Mouse (Mus musculus): ENCODE measurements around the gene Hist2h2aa2. TPM values are rescaled to one million over a fixed set of nuclear protein-coding genes. Genes with fewer than 3 reads are reported as not detected.
"Not testable (repeated sequence)": the region's sequence is repeated elsewhere in the genome, so short reads cannot be mapped to it uniquely, and the experiment has no call there.

Hist2h2aa2 gene
- 53.6 and 86.4 TPM in 2 replicates for polyA plus RNA-seq (2015; fragmentation: Nextera tagmentation; extraction: Ambion mirVana)

- H3K9me3 ChIP-seq (replicated peaks); H3K36me3 ChIP-seq; H3K27me3 ChIP-seq: not testable (repeated sequence)
- Histone ChIP-seq H3K4me2 (peak within 1 kb of the TSS; percentile 49), H3K27ac (peak within 1 kb of the TSS; percentile 98), H3K4me3 (replicated peaks) (peak within 1 kb of the TSS; percentile 44), H3K9ac (peak within 1 kb of the TSS; percentile 69), H3K4me1 (replicated peaks) (peaks cover 68% of the 10 kb centered on the region)
- WGBS (ENCODE audit: insufficient replicate concordance), result 3% methylated on average over 37 of the region's 85 CpGs
- DNase-seq (peak; percentile 98), ATAC-seq (ENCODE audit: low read depth) (peak; percentile 65)
Observed at GRCm38 (mm10) chr3:96239949-96240798, at the start of gene Hist2h2aa2. Gene Hist2h2aa2, minus strand, starts transcription at chr3:96240276.

GRCm38 (mm10) chr3:96289201-96289600 is 49.1 kb upstream of the Hist2h2aa2 start:
- Histone ChIP-seq H3K27ac (no peak overlapping the region), H3K9ac (no peak overlapping the region), H3K4me1 (replicated peaks) (0 out of 2 replicates have a peak, but pooled peaks cover under 1% of the 10 kb centered on the region), H3K4me2 (no peak overlapping the region), H3K9me3 (replicated peaks) (no peaks in the 10 kb centered on the region), H3K4me3 (replicated peaks) (no peak overlapping the region), H3K36me3 (no peaks in the 10 kb centered on the region), H3K27me3 (peaks cover 13% of the 10 kb centered on the region)
- ATAC-seq (ENCODE audit: low read depth) (no peak), DNase-seq (no peak)
- 58% methylated on average over 3 of the region's 3 CpGs for WGBS (ENCODE audit: insufficient replicate concordance)

- not testable (repeated sequence) for H3K4me1 ChIP-seq (replicated peaks); H3K9me3 ChIP-seq (replicated peaks); ATAC-seq (ENCODE audit: low read depth); H3K9ac ChIP-seq; H3K27ac ChIP-seq; H3K4me2 ChIP-seq; H3K4me3 ChIP-seq (replicated peaks); DNase-seq; H3K36me3 ChIP-seq
- 80% methylated on average over 11 of the region's 11 CpGs for WGBS (ENCODE audit: insufficient replicate concordance)
- H3K27me3 ChIP-seq, result peaks cover 27% of the 10 kb centered on the region
Observed at GRCm38 (mm10) chr3:96287334-96287733, 47.3 kb upstream of the Hist2h2aa2 start.

- peak overlapping the region; percentile 28 for H3K4me2 ChIP-seq
- no peak for ATAC-seq (ENCODE audit: low read depth)
- DNase-seq, result no peak
Observed at GRCm38 (mm10) chr3:96284457-96284856, 44.4 kb upstream of the Hist2h2aa2 start.

GRCm38 (mm10) chr3:96280660-96281059 is 40.6 kb upstream of the Hist2h2aa2 start:
- Histone ChIP-seq H3K4me1 (replicated peaks) (peaks cover 26% of the 10 kb centered on the region), H3K27ac (no peak overlapping the region), H3K9ac (no peak overlapping the region), H3K4me2 (no peak overlapping the region), H3K27me3 (peaks cover 37% of the 10 kb centered on the region), H3K36me3 (no peaks in the 10 kb centered on the region), H3K4me3 (replicated peaks) (no peak overlapping the region), H3K9me3 (replicated peaks) (no peaks in the 10 kb centered on the region)
- WGBS (ENCODE audit: insufficient replicate concordance), result 46% methylated on average over 6 of the region's 6 CpGs
- ATAC-seq (ENCODE audit: low read depth) (no peak), DNase-seq (no peak)

More at GRCm38 (mm10) chr3:96284457-96284856, 44.4 kb upstream of the Hist2h2aa2 start:
- Histone ChIP-seq H3K27me3 (peaks cover 39% of the 10 kb centered on the region), H3K4me1 (replicated peaks) (0 out of 2 replicates have a peak, but pooled peaks cover 6% of the 10 kb centered on the region), H3K9me3 (replicated peaks) (no peaks in the 10 kb centered on the region), H3K9ac (no peak overlapping the region), H3K27ac (no peak overlapping the region), H3K4me3 (replicated peaks) (no peak overlapping the region), H3K36me3 (no peaks in the 10 kb centered on the region)
- 19% methylated on average over 4 of the region's 4 CpGs for WGBS (ENCODE audit: insufficient replicate concordance)

GRCm38 (mm10) chr3:96277800-96278624 is 37.9 kb upstream of the Hist2h2aa2 start:
- Histone ChIP-seq H3K4me2 (peak overlapping the region; percentile 97), H3K36me3 (no peaks in the 10 kb centered on the region), H3K9ac (peak overlapping the region; percentile 84), H3K27ac (peak overlapping the region; percentile 86), H3K27me3 (peaks cover 21% of the 10 kb centered on the region), H3K9me3 (replicated peaks) (no peaks in the 10 kb centered on the region), H3K4me3 (replicated peaks) (peak overlapping the region; percentile 70), H3K4me1 (replicated peaks) (peaks cover 28% of the 10 kb centered on the region)
- under 1% methylated on average over 49 of the region's 49 CpGs for WGBS (ENCODE audit: insufficient replicate concordance)
- DNase-seq, result peak; percentile 87
- peak; percentile 90 for ATAC-seq (ENCODE audit: low read depth)

GRCm38 (mm10) chr3:96277428-96277799 is 37.3 kb upstream of the Hist2h2aa2 start:
- H3K4me3 ChIP-seq (replicated peaks), result peak overlapping the region; percentile 70
- WGBS (ENCODE audit: insufficient replicate concordance), result 11% methylated on average over 8 of the region's 8 CpGs
- H3K27me3 ChIP-seq, result peaks cover 18% of the 10 kb centered on the region
- no peaks in the 10 kb centered on the region for H3K9me3 ChIP-seq (replicated peaks)
- peak overlapping the region; percentile 84 for H3K9ac ChIP-seq
- ATAC-seq (ENCODE audit: low read depth), result peak; percentile 69
- peak overlapping the region; percentile 86 for H3K27ac ChIP-seq
- H3K36me3 ChIP-seq, result no peaks in the 10 kb centered on the region
- H3K4me1 ChIP-seq (replicated peaks), result peaks cover 28% of the 10 kb centered on the region
- H3K4me2 ChIP-seq, result peak overlapping the region; percentile 97
- DNase-seq, result peak; percentile 66

- no peak for ATAC-seq (ENCODE audit: low read depth)
- DNase-seq, result peak; percentile 49
- H3K9me3 ChIP-seq (replicated peaks), result no peaks in the 10 kb centered on the region
- H3K4me3 ChIP-seq (replicated peaks), result no peak overlapping the region
- peaks cover 5% of the 10 kb centered on the region; the same call in 1 of the 2 replicates for H3K27me3 ChIP-seq
- 0 out of 2 replicates have a peak overlapping the region, but pooled peaks have one; percentile 15 for H3K9ac ChIP-seq
- 0 out of 2 replicates have a peak overlapping the region, but pooled peaks have one; percentile 21 for H3K27ac ChIP-seq
- no peaks in the 10 kb centered on the region for H3K36me3 ChIP-seq
- 50% methylated on average over 17 of the region's 17 CpGs for WGBS (ENCODE audit: insufficient replicate concordance)
- peaks cover 31% of the 10 kb centered on the region for H3K4me1 ChIP-seq (replicated peaks)
- H3K4me2 ChIP-seq, result no peak overlapping the region
Observed at GRCm38 (mm10) chr3:96273591-96274465, 33.8 kb upstream of the Hist2h2aa2 start.

- Histone ChIP-seq H3K4me3 (replicated peaks) (peak within 1 kb of the TSS; percentile 66), H3K4me2 (peak within 1 kb of the TSS; percentile 82), H3K4me1 (replicated peaks) (peaks cover 45% of the 10 kb centered on the region), H3K27ac (peak within 1 kb of the TSS; percentile 100), H3K9ac (peak within 1 kb of the TSS; percentile 92), H3K27me3 (peaks cover 5% of the 10 kb centered on the region; the same call in 1 of the 2 replicates), H3K36me3 (no peaks in the 10 kb centered on the region), H3K9me3 (replicated peaks) (no peaks in the 10 kb centered on the region)
- ATAC-seq (ENCODE audit: low read depth), result peak; percentile 85
- WGBS (ENCODE audit: insufficient replicate concordance), result under 1% methylated on average over 45 of the region's 45 CpGs
- peak; percentile 90 for DNase-seq
Observed at GRCm38 (mm10) chr3:96269511-96270474, 29.7 kb upstream of the Hist2h2aa2 start, which contains the start of gene Hist2h2bb. Gene Hist2h2bb, plus strand, starts transcription at chr3:96269752.

Data from liver, embryonic 13.5 days (tissue).